Mouse (Mus musculus) stomach, postnatal 0 days (tissue): ENCODE results near the gene H13.

Experiments used
- CTCF ChIP-seq: IDR thresholded peaks from 2 replicates; pipeline ENCODE4 v1.5.1; 2016; ENCODE audit warnings: antibody characterized with exemption, low read depth, mild to moderate bottlenecking, moderate library complexity
- EP300 ChIP-seq: optimal IDR thresholded peaks from 2 replicates; pipeline ENCODE3; 2016; ENCODE audit warnings: antibody characterized with exemption

DNA sequence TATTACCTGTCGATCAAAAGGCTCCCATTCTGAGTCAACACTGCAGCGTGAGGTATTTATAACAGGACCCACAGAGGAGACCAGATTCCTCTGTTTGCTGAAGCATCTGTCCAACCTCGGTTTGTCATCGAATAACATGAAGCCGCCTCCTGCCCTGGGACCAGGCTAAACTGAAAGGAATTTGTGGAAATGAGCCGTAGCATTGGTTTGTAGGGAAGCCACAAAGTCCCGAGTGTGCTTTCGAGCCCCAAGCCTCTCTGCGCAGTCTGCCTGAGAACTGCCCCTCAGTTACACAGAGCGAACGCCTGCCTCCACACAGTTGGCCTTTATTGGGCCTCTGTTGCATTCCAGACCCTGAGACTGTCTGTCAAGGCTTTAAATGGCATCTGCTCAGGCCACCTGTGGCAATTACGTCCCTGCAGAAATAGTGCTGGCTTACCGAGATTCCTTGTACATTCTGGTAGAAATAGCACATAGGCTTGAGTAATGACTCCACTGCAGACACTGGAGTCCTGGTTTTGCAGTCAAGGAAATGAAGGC, 6.1 kb downstream of the H13 start:
- no peak for TF ChIP-seq CTCF
- TF ChIP-seq EP300 = no peak
